Mouse (Mus musculus): ENCODE results near the gene Aass.

Aass gene

GRCm38 (mm10) chr6:23048836-23049235, 84.0 kb downstream of the Aass start:
- no peak for DNase-seq

GRCm38 (mm10) chr6:23028251-23028650, 104.5 kb downstream of the Aass start:
- no peak for DNase-seq

Data from cerebellum, adult 9-10 months (tissue).